Mouse (Mus musculus) embryo, embryonic 10 days (tissue): Measurements from ENCODE around the gene Fbxl8.
"Not testable (repeated sequence)": the region's sequence is repeated elsewhere in the genome, so short reads cannot be mapped to it uniquely, and the experiment has no call there.

Source experiments
- DNase-seq: peaks from one replicate; pipeline ENCODE4 v3.0.0-alpha.2; 2015; ENCODE audit warnings: low spot score

The Fbxl8 gene

GRCm38 (mm10) chr8:105264024-105264982 lies at the start of gene Fbxl8, which contains the start of gene Tradd:
Fbxl8 (plus strand) TSS chr8:105264648.
Tradd (minus strand) TSS chr8:105264609.
- peak; percentile 77 for DNase-seq

GRCm38 (mm10) chr8:105217926-105218522 lies 46.4 kb upstream of the Fbxl8 start:
- DNase-seq = peak; percentile 77

GRCm38 (mm10) chr8:105223850-105224249 lies 40.6 kb upstream of the Fbxl8 start:
- DNase-seq = no peak

GRCm38 (mm10) chr8:105224413-105225271 lies 39.8 kb upstream of the Fbxl8 start, which contains the start of gene D230025D16Rik:
D230025D16Rik (plus strand) TSS chr8:105225145.
- DNase-seq = peak; percentile 98

- no peak for DNase-seq
Observed at GRCm38 (mm10) chr8:105225272-105225593, 39.2 kb upstream of the Fbxl8 start.

GRCm38 (mm10) chr8:105225917-105226316 lies 38.5 kb upstream of the Fbxl8 start:
- no peak for DNase-seq

- no peak for DNase-seq
Observed at GRCm38 (mm10) chr8:105231503-105232320, 32.7 kb upstream of the Fbxl8 start.

- DNase-seq = not testable (repeated sequence)
Observed at GRCm38 (mm10) chr8:105232321-105232693, 32.1 kb upstream of the Fbxl8 start.

- DNase-seq = no peak
Observed at GRCm38 (mm10) chr8:105233126-105233935, 31.1 kb upstream of the Fbxl8 start.

- no peak for DNase-seq
Observed at GRCm38 (mm10) chr8:105235206-105235605, 29.2 kb upstream of the Fbxl8 start.

- no peak for DNase-seq
Observed at GRCm38 (mm10) chr8:105237442-105238142, 26.9 kb upstream of the Fbxl8 start.

- DNase-seq = no peak
Observed at GRCm38 (mm10) chr8:105241016-105241415, 23.4 kb upstream of the Fbxl8 start.

- DNase-seq = no peak
Observed at GRCm38 (mm10) chr8:105251954-105252353, 12.5 kb upstream of the Fbxl8 start.

GRCm38 (mm10) chr8:105252680-105253537 lies 11.5 kb upstream of the Fbxl8 start:
- DNase-seq = no peak

GRCm38 (mm10) chr8:105253766-105254151 lies 10.7 kb upstream of the Fbxl8 start:
- no peak for DNase-seq

GRCm38 (mm10) chr8:105254152-105254965 lies 10.1 kb upstream of the Fbxl8 start:
- DNase-seq = peak; percentile 94

GRCm38 (mm10) chr8:105254966-105255350 lies 9.5 kb upstream of the Fbxl8 start, which contains the start of gene B3gnt9:
B3gnt9 (minus strand) TSS chr8:105255153.
- DNase-seq = peak; percentile 64
